Mouse (Mus musculus) ovary, postnatal 10 days (tissue): ENCODE results near the gene Lypd5.
"Not testable (repeated sequence)": the region's sequence is repeated elsewhere in the genome, so short reads cannot be mapped to it uniquely, and the experiment has no call there.

Experiments
- DNase-seq: peaks from one replicate; pipeline ENCODE4 v3.0.0; 2022; ENCODE audit warnings: low spot score

Gene Lypd5

GRCm38 (mm10) chr7:24384070-24384469, 35.1 kb downstream of the Lypd5 start:
- DNase-seq = no peak

- DNase-seq = no peak
Observed at GRCm38 (mm10) chr7:24384827-24385226, 35.8 kb downstream of the Lypd5 start.

- DNase-seq = no peak
Observed at GRCm38 (mm10) chr7:24387059-24387556, 38.1 kb downstream of the Lypd5 start.

GRCm38 (mm10) chr7:24389516-24390187, 40.7 kb downstream of the Lypd5 start:
- DNase-seq = no peak

GRCm38 (mm10) chr7:24390512-24390911, 41.5 kb downstream of the Lypd5 start:
- DNase-seq = no peak

GRCm38 (mm10) chr7:24391077-24391476, 42.1 kb downstream of the Lypd5 start:
- no peak for DNase-seq

- DNase-seq = no peak
Observed at GRCm38 (mm10) chr7:24391687-24392086, 42.7 kb downstream of the Lypd5 start.

GRCm38 (mm10) chr7:24394054-24394453, 45.1 kb downstream of the Lypd5 start:
- DNase-seq = no peak

GRCm38 (mm10) chr7:24394475-24395161, 45.6 kb downstream of the Lypd5 start:
- no peak for DNase-seq

GRCm38 (mm10) chr7:24396832-24397231, 47.8 kb downstream of the Lypd5 start:
- DNase-seq = no peak

- no peak for DNase-seq
Observed at GRCm38 (mm10) chr7:24398364-24398913, 49.4 kb downstream of the Lypd5 start.

- DNase-seq = peak; percentile 87
Observed at GRCm38 (mm10) chr7:24399256-24400081, 50.5 kb downstream of the Lypd5 start, which contains the start of gene Smg9. Gene Smg9 (plus strand): TSS chr7:24399619.

- no peak for DNase-seq
Observed at GRCm38 (mm10) chr7:24400082-24400452, 51.1 kb downstream of the Lypd5 start.

GRCm38 (mm10) chr7:24400489-24400888, 51.5 kb downstream of the Lypd5 start:
- not testable (repeated sequence) for DNase-seq

GRCm38 (mm10) chr7:24402851-24403250, 53.9 kb downstream of the Lypd5 start:
- no peak for DNase-seq
